Mouse (Mus musculus) urinary bladder, postnatal 4 days (tissue): ENCODE results near the gene Asb16.

Experiments
- DNase-seq, 2 experiments: peaks; one replicate each; pipeline ENCODE4 v3.0.0; 2021 to 2022; ENCODE audit warnings: low spot score in 2 of 2

Asb16 gene

GRCm38 (mm10) chr11:102285095-102285834 lies 16.7 kb downstream of the Asb16 start:
- peak in 1 of 2 experiments; percentile 72 for DNase-seq

- no peak for DNase-seq
These were observed 18.9 kb downstream of the Asb16 start for GRCm38 (mm10) chr11:102287485-102287884.

- no peak for DNase-seq
These were observed 19.7 kb downstream of the Asb16 start for GRCm38 (mm10) chr11:102288027-102288804.

GRCm38 (mm10) chr11:102288913-102289312 lies 20.4 kb downstream of the Asb16 start:
- no peak for DNase-seq

- no peak for DNase-seq
These were observed 21.1 kb downstream of the Asb16 start for GRCm38 (mm10) chr11:102289511-102290100.

GRCm38 (mm10) chr11:102290141-102290540 lies 21.6 kb downstream of the Asb16 start:
- DNase-seq, result no peak

GRCm38 (mm10) chr11:102291051-102291535 lies 22.6 kb downstream of the Asb16 start:
- DNase-seq, result no peak

- no peak for DNase-seq
These were observed 25.4 kb downstream of the Asb16 start for GRCm38 (mm10) chr11:102293971-102294370.

GRCm38 (mm10) chr11:102294416-102294815 lies 25.9 kb downstream of the Asb16 start:
- DNase-seq, result no peak

- no peak for DNase-seq
These were observed 26.5 kb downstream of the Asb16 start for GRCm38 (mm10) chr11:102294887-102295597.

- peak; percentile 58 to 71 for DNase-seq
These were observed 27.3 kb downstream of the Asb16 start for GRCm38 (mm10) chr11:102295598-102296471.

GRCm38 (mm10) chr11:102296491-102297472 lies 28.2 kb downstream of the Asb16 start, which contains the start of gene Atxn7l3:
TSS of gene Atxn7l3 (minus strand) at chr11:102296631.
- peak; percentile 98 to 99 for DNase-seq

- DNase-seq, result peak in 1 of 2 experiments; percentile 60
These were observed 29.3 kb downstream of the Asb16 start for GRCm38 (mm10) chr11:102297577-102298556.

- no peak for DNase-seq
These were observed 31.3 kb downstream of the Asb16 start for GRCm38 (mm10) chr11:102299839-102300238.

- no peak for DNase-seq
These were observed 35.6 kb downstream of the Asb16 start for GRCm38 (mm10) chr11:102304141-102304540.

GRCm38 (mm10) chr11:102305359-102305758 lies 36.8 kb downstream of the Asb16 start:
- no peak for DNase-seq

- DNase-seq, result no peak
These were observed 39.6 kb downstream of the Asb16 start for GRCm38 (mm10) chr11:102308104-102308503.

GRCm38 (mm10) chr11:102308979-102309378 lies 40.4 kb downstream of the Asb16 start:
- peak; percentile 96 to 97 for DNase-seq
